Mouse (Mus musculus) retina, postnatal 1 day (tissue): ENCODE measurements around the gene March10.

Experiments used
- DNase-seq: peaks from one replicate; pipeline ENCODE4 v3.0.0-alpha.2; 2012

The March10 gene

DNA sequence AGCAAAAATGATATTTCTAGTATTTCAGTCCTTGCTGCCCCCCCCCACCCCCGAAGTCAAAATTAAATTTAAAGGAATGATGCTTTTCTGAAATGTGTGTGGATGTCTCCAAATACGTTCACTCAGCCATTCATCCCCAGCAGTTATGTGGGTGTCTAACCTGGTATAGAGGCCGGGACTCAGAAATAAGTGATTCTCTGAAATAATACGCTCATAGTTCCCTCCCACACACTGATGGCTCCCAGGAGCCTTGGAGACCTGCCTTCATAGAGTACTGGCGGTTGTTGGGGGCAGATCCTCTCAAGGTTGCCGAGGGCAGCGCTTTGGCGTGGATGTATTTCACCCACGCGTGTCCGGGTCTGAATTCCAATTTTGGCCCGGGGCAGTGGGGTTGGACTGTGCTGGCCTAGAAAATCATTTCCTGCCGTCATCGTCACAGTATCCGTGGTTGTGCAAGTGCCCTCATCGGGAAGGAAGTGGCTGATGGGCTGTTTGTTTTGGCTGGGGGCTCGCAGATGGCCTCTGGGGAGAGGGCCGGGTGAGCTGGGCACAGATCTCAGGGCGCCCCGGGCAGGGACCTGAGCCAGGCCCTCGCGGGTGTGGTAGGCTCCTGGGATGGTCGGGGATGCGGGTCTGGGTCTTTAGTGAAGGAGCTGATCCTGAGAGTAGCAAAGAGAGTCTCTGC, 145.1 kb downstream of the March10 start:
- DNase-seq, result no peak
